ENCODE assay signal across 8 mouse cellular contexts in the genomic region with DNA sequence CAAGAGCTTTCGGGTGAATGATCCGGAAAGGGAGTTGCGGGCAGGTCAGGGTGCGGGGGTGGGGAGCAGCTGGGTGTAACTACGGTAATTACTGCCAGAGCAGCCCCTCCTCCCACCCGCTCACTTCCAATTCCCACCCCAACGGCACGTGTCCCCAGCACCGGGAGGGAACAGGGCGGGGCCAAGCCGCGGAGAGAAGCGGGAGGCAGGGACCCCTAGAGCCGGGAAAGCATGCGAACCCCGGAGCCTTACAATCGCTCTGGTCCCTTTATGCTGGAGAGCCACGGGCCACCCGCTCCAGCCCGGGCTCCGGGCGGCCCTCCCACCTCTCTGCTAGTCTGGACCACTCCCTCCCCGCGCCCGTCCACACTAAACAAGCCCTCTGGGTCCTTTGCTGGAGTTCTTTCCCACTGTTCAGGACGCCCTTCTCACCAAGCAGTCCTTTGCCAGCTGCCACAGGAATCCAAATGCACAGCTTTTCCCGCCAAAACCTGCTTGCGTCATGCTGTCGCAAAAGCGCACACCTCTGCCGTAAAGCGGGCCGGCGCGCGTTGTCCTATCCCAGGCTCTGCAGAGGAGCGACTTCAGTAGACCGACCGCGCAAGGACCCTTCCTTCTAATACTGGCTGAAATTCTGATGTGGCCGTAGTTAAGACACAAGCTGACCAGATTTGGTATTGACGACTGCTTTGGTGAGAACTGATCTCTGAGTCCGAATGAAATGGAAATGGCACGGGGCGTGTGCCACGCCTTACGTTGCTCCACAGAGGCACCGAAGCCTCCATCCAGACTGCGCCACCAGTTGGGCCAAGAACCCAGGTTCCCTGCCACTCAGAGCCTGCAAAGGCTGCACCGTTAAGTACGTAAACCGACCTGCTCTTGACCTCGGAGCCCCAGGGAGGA. TPM values are rescaled to one million over a fixed set of nuclear protein-coding genes. Genes with fewer than 3 reads are reported as not detected.
DNase-seq lines count a peak whose midpoint lies in the region; ATAC-seq and TF ChIP-seq lines count a peak whose summit lies in the region.

No protein-coding gene starts in this region.

- H3K9me3 ChIP-seq in ES-Bruce4 (replicated peaks; ENCODE audit: control insufficient read depth, insufficient read depth, low read length, poor library complexity, severe bottlenecking), result no peaks in the 10 kb centered on the region
- no peaks in the 10 kb centered on the region for H3K9me3 ChIP-seq in forebrain, embryonic 13.5 days (replicated peaks)
- H3K9me3 ChIP-seq in liver, postnatal 0 days (ENCODE audit: low read length), result no peaks in the 10 kb centered on the region
- H3K9me3 ChIP-seq in neural tube, embryonic 14.5 days (ENCODE audit: control insufficient read depth, low read length), result no peaks in the 10 kb centered on the region

- no peak for TF ChIP-seq CTCF in ES-Bruce4 (IDR thresholded peaks at IDR 0.05; ENCODE audit: low read depth, low read length)
- TF ChIP-seq CTCF in liver, postnatal 0 days (IDR thresholded peaks at IDR 0.05; ENCODE audit: low read depth), result peak; percentile 8; the same call in 1 of the 2 replicates

- ATAC-seq in cerebellum, adult (ENCODE audit: insufficient number of reproducible peaks, low FRiP score, low TSS enrichment), result peak; percentile 88
- peak; percentile 97 for ATAC-seq in forebrain, embryonic 13.5 days
- ATAC-seq in liver, postnatal 0 days, result peak; percentile 93
- ATAC-seq in neural tube, embryonic 14.5 days (ENCODE audit: low read depth), result peak; percentile 96

- no peaks in the 10 kb centered on the region for H3K4me1 ChIP-seq in ES-Bruce4 (ENCODE audit: control insufficient read depth, insufficient read depth, low read length)
- peaks cover 25% of the 10 kb centered on the region for H3K4me1 ChIP-seq in forebrain, embryonic 13.5 days
- peaks cover 9% of the 10 kb centered on the region; the same call in 1 of the 2 replicates for H3K4me1 ChIP-seq in liver, postnatal 0 days (ENCODE audit: insufficient read depth)
- peaks cover 4% of the 10 kb centered on the region; the same call in 1 of the 2 replicates for H3K4me1 ChIP-seq in neural tube, embryonic 14.5 days (ENCODE audit: control insufficient read depth, insufficient read depth, low read length)

- H3K27ac ChIP-seq in ES-Bruce4 (ENCODE audit: insufficient read depth, low read length), result peak overlapping the region; percentile 89
- peak overlapping the region; percentile 88 for H3K27ac ChIP-seq in forebrain, embryonic 13.5 days
- peak overlapping the region; percentile 84 for H3K27ac ChIP-seq in liver, postnatal 0 days (ENCODE audit: low read depth)
- H3K27ac ChIP-seq in neural tube, embryonic 14.5 days (ENCODE audit: low read depth, low read length), result peak overlapping the region; percentile 63

- peak overlapping the region; percentile 85 for H3K4me3 ChIP-seq in ES-Bruce4 (ENCODE audit: low read depth, low read length)
- peak overlapping the region; percentile 69 for H3K4me3 ChIP-seq in forebrain, embryonic 13.5 days
- peak overlapping the region; percentile 91 for H3K4me3 ChIP-seq in liver, postnatal 0 days (ENCODE audit: low read depth, low read length)
- H3K4me3 ChIP-seq in neural tube, embryonic 14.5 days (ENCODE audit: low read depth, low read length), result peak overlapping the region; percentile 39

- intact Hi-C loops in heart, postnatal 10 days (cut with DNase I), result loop anchor here (2.0 kb wide), 1 partner anchor 40 kb away; a partner anchor contains a TSS

- peak; percentile 95 for TF ChIP-seq POLR2A in ES-Bruce4 (IDR thresholded peaks at IDR 0.05; ENCODE audit: insufficient read depth, low read length)

- TF ChIP-seq EP300 in ES-Bruce4 (IDR thresholded peaks at IDR 0.05; ENCODE audit: insufficient read depth, low read depth, low read length), result peak; percentile 58
- no peak for TF ChIP-seq EP300 in liver, postnatal 0 days (IDR thresholded peaks at IDR 0.05; ENCODE audit: low read depth)

- H3K27me3 ChIP-seq in ES-Bruce4 (ENCODE audit: control insufficient read depth, insufficient read depth, low read length, poor library complexity, severe bottlenecking), result no peaks in the 10 kb centered on the region
- no peaks in the 10 kb centered on the region for H3K27me3 ChIP-seq in forebrain, embryonic 13.5 days
- no peaks in the 10 kb centered on the region for H3K27me3 ChIP-seq in liver, postnatal 0 days (ENCODE audit: insufficient read depth, low read length)
- H3K27me3 ChIP-seq in neural tube, embryonic 14.5 days (ENCODE audit: control insufficient read depth, insufficient read depth, low read length), result no peaks in the 10 kb centered on the region

- peak; percentile 93 for DNase-seq in heart, postnatal 10 days
- DNase-seq in large intestine, adult 2 months (ENCODE audit: low read depth, low spot score), result peak; percentile 71
- DNase-seq in liver, postnatal 0 days, result peak; percentile 93
- DNase-seq in testis, postnatal 10 days (ENCODE audit: low spot score), result peak; percentile 91

- under 1% methylated on average over 53 of the region's 53 CpGs for WGBS in forebrain, embryonic 13.5 days
- under 1% methylated on average over 53 of the region's 53 CpGs for WGBS in large intestine, adult 2 months
- under 1% methylated on average over 53 of the region's 53 CpGs for WGBS in liver, postnatal 0 days (ENCODE audit: insufficient replicate concordance)
- WGBS in neural tube, embryonic 14.5 days, result under 1% methylated on average over 51 of the region's 53 CpGs

- H3K36me3 ChIP-seq in ES-Bruce4 (ENCODE audit: control insufficient read depth, insufficient read depth, low read length, poor library complexity, severe bottlenecking), result peaks cover 31% of the 10 kb centered on the region
- H3K36me3 ChIP-seq in forebrain, embryonic 13.5 days (ENCODE audit: poor library complexity, severe bottlenecking), result peaks cover 24% of the 10 kb centered on the region
- peaks cover 18% of the 10 kb centered on the region; the same call in 1 of the 2 replicates for H3K36me3 ChIP-seq in liver, postnatal 0 days (replicated peaks; ENCODE audit: insufficient read depth, low read length)
- no peaks in the 10 kb centered on the region for H3K36me3 ChIP-seq in neural tube, embryonic 14.5 days (ENCODE audit: control insufficient read depth, insufficient read depth, low read length)

- peak overlapping the region; percentile 90 for H3K4me2 ChIP-seq in forebrain, embryonic 13.5 days
- H3K4me2 ChIP-seq in liver, postnatal 0 days (ENCODE audit: low read depth, low read length), result peak overlapping the region; percentile 99
- peak overlapping the region; percentile 97 for H3K4me2 ChIP-seq in neural tube, embryonic 14.5 days (ENCODE audit: low read depth, low read length)

- H3K9ac ChIP-seq in ES-Bruce4 (ENCODE audit: low read depth, poor library complexity, severe bottlenecking), result peak overlapping the region; percentile 87
- peak overlapping the region; percentile 77 for H3K9ac ChIP-seq in forebrain, embryonic 13.5 days
- H3K9ac ChIP-seq in liver, postnatal 0 days (replicated peaks), result peak overlapping the region; percentile 85
- H3K9ac ChIP-seq in neural tube, embryonic 14.5 days (replicated peaks; ENCODE audit: low read depth, low read length), result peak overlapping the region; percentile 29

RNA-seq across cellular contexts. Expression of a gene that starts 0.5 kb away (rescaled TPM):
- polyA plus RNA-seq in ES-Bruce4 (2011; ENCODE audit: insufficient read depth, insufficient read length, low read depth, missing spikeins), result 114 and 124 TPM in 2 replicates
- 39.4 and 43.1 TPM in 2 replicates for polyA plus RNA-seq in forebrain, embryonic 13.5 days (2015; fragmentation: Nextera tagmentation; extraction: Ambion mirVana)
- total RNA-seq in heart, postnatal 10 days (2021), result 1 to 10 TPM; 4.2 to 9.1 TPM
- 1.2 and 1.5 TPM in 2 replicates for polyA plus RNA-seq in large intestine, adult 2 months (2012; rRNA removed)
- polyA plus RNA-seq in liver, postnatal 0 days (2015; fragmentation: Nextera tagmentation; extraction: Ambion mirVana), result 6.2 and 7.8 TPM in 2 replicates
- polyA plus RNA-seq in neural tube, embryonic 14.5 days (2014; fragmentation: Nextera tagmentation; extraction: Ambion mirVana), result 5.4 and 6.2 TPM in 2 replicates

RNA-seq across cellular contexts. Expression of a gene that starts 33.4 kb away (rescaled TPM):
- polyA plus RNA-seq in ES-Bruce4 (2011; ENCODE audit: insufficient read depth, insufficient read length, low read depth, missing spikeins), result not detected in 2 replicates
- polyA plus RNA-seq in forebrain, embryonic 13.5 days (2015; fragmentation: Nextera tagmentation; extraction: Ambion mirVana), result not detected in 2 replicates
- total RNA-seq in heart, postnatal 10 days (2021), result not detected
- polyA plus RNA-seq in large intestine, adult 2 months (2012; rRNA removed), result not detected in 2 replicates
- polyA plus RNA-seq in liver, postnatal 0 days (2015; fragmentation: Nextera tagmentation; extraction: Ambion mirVana), result not detected in 2 replicates
- polyA plus RNA-seq in neural tube, embryonic 14.5 days (2014; fragmentation: Nextera tagmentation; extraction: Ambion mirVana), result not detected in 2 replicates

RNA-seq across cellular contexts. Expression of a gene that starts 41.1 kb away (rescaled TPM):
- polyA plus RNA-seq in ES-Bruce4 (2011; ENCODE audit: insufficient read depth, insufficient read length, low read depth, missing spikeins), result 365 and 379 TPM in 2 replicates
- 104 and 117 TPM in 2 replicates for polyA plus RNA-seq in forebrain, embryonic 13.5 days (2015; fragmentation: Nextera tagmentation; extraction: Ambion mirVana)
- total RNA-seq in heart, postnatal 10 days (2021), result 100 to 1,000 TPM in 1 of 2 experiments, 10 to 100 TPM in 1; 99.5 to 102 TPM
- polyA plus RNA-seq in large intestine, adult 2 months (2012; rRNA removed), result 224 and 327 TPM in 2 replicates
- 99.9 and 113 TPM in 2 replicates for polyA plus RNA-seq in liver, postnatal 0 days (2015; fragmentation: Nextera tagmentation; extraction: Ambion mirVana)
- 64.4 and 81.0 TPM in 2 replicates for polyA plus RNA-seq in neural tube, embryonic 14.5 days (2014; fragmentation: Nextera tagmentation; extraction: Ambion mirVana)

Comparison
In these comparisons a context has a peak if more than half of its experiments do, and no peak if none do; other contexts are left out.
1. Peak in every context shown above with its lines: DNase-seq, ATAC-seq, H3K4me3 ChIP-seq and H3K27ac ChIP-seq.
2. H3K4me3 ChIP-seq: peak in every context shown above with its lines; median percentile 91 in liver, postnatal 0 days; 85 in ES-Bruce4; 69 in forebrain, embryonic 13.5 days; 39 in neural tube, embryonic 14.5 days.
3. H3K9ac ChIP-seq: peak in every context shown above with its lines; median percentile 87 in ES-Bruce4; 85 in liver, postnatal 0 days; 77 in forebrain, embryonic 13.5 days; 29 in neural tube, embryonic 14.5 days.